ENCODE assay signal across 10 mouse cellular contexts in genomic region chr14:122028926-122029745, GRCm38 (mm10). TPM values are rescaled to one million over a fixed set of nuclear protein-coding genes. Genes with fewer than 3 reads are reported as not detected.
DNase-seq lines count a peak whose midpoint lies in the region; ATAC-seq lines count a peak whose summit lies in the region.
"Had no signal": no experiment of that assay in that cellular context is flagged by ENCODE, and none has a peak within 500 bp of the region (broad histone marks: within the 10 kb centered on the region; RNA-seq: fewer than 3 reads in every experiment).

No protein-coding gene starts in this region.

- ATAC-seq in megakaryocyte-erythroid progenitor cell, adult 5-6 weeks (replicated peaks; ENCODE audit: low FRiP score, low TSS enrichment, poor library complexity, severe bottlenecking): 0 out of 2 replicates have a peak, but pooled peaks have one; percentile 17

- peak; percentile 11 to 21 for DNase-seq in kidney, adult 8-10 months
- no peak for DNase-seq in kidney, adult 11 months
- peak; percentile 84 to 86 for DNase-seq in spleen, postnatal 36 days (ENCODE audit: low spot score in 2 of 2)
- no peak for DNase-seq in spleen, postnatal 4 days (ENCODE audit: low spot score in 2 of 2)
- no peak for DNase-seq in left cerebral cortex, adult 8-10 months (ENCODE audit: low spot score in 2 of 2)
- DNase-seq in layer of hippocampus, postnatal 14 days (ENCODE audit: low spot score in 2 of 2): no peak
- DNase-seq in cerebellum, adult 8-10 months: no peak
- DNase-seq: left cerebral cortex, postnatal 4 days; right cerebral cortex, adult 18-20 months had no signal

RNA-seq across cellular contexts. Expression of gene Timm8a2, which starts 5.3 kb away (rescaled TPM):
- not detected in 2 replicates for total RNA-seq in megakaryocyte-erythroid progenitor cell, adult 5-6 weeks (2014; fragmentation: Nextera tagmentation)
- not detected in 2 replicates for total RNA-seq in megakaryocyte-erythroid progenitor cell, adult 5-6 weeks (2017)
- total RNA-seq in left cerebral cortex, adult 8-10 months (2022): under 1 TPM in 1 of 4 experiments, not detected in 3; 0.44 TPM
- not detected for total RNA-seq in layer of hippocampus, postnatal 14 days (2021)

Comparison
In these comparisons a context has a peak if more than half of its experiments do, and no peak if none do; other contexts are left out.
1. DNase-seq: peak in kidney, adult 8-10 months (2 of 2) and spleen, postnatal 36 days (2 of 2); none in kidney, adult 11 months (single experiment), spleen, postnatal 4 days (0 of 2), left cerebral cortex, adult 8-10 months (0 of 2), layer of hippocampus, postnatal 14 days (0 of 2) and cerebellum, adult 8-10 months (single experiment).